Mouse (Mus musculus): ENCODE data around the gene Mgat3.

Gene Mgat3

DNA sequence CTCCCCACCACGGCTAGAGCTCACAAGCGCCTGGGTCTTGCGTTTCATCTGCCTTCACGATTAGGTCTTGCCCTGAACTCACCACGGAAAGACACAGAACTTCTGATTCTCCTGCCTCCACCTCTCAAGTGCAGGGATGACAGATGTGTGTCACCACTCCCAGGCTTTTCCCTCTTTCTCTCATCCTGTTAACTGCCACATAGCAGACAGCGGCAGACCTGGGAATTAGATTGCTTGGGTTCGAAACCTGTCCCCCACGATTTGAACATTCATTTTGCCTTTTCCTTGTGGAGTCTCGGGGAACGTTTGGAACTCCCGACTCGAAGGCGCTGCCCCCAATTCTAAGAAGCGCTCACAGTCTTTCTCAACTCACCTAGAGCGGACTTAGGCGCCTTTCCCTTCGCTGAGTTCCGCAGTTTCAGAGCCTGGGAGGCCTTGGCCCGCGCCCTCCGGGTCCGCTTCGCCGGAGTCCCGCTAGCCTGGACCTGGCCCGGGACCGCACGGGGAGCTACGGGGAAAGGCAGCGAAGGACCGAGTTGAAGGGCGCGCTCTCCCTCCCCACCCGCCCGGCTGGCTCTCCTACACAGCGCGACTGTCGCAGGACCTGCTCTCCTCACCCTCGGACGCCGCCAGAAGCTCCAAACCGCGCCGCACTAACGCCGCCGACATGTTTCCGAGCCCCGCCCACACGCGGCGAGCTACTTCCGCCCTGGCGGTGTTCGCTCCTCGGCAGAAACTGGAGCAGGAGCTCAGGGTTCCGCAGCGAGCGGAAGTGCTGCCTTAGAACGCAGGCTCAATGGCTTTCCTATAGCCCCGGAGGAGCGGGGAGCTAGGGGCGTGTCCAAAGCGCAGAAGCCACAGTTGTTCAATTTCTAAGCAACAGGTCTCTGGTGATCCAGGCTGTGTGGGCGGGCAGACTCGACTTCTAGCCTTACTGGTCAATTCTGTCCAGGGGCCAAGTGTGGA is 90.4 kb downstream of the Mgat3 start, which contains the start of gene Rps19bp1:
TSS of gene Rps19bp1 (minus strand) at position 706 of the 966 bp plus-strand sequence.
- peak; percentile 95 for DNase-seq
